Mouse (Mus musculus): Measurements from ENCODE around the gene Mtcp1. TPM values are rescaled to one million over a fixed set of nuclear protein-coding genes. Genes with fewer than 3 reads are reported as not detected.

Gene Mtcp1
- 0.10 and 0.71 TPM in 2 replicates for polyA plus RNA-seq (2012; ENCODE audit: insufficient read depth, low replicate concordance)

DNA sequence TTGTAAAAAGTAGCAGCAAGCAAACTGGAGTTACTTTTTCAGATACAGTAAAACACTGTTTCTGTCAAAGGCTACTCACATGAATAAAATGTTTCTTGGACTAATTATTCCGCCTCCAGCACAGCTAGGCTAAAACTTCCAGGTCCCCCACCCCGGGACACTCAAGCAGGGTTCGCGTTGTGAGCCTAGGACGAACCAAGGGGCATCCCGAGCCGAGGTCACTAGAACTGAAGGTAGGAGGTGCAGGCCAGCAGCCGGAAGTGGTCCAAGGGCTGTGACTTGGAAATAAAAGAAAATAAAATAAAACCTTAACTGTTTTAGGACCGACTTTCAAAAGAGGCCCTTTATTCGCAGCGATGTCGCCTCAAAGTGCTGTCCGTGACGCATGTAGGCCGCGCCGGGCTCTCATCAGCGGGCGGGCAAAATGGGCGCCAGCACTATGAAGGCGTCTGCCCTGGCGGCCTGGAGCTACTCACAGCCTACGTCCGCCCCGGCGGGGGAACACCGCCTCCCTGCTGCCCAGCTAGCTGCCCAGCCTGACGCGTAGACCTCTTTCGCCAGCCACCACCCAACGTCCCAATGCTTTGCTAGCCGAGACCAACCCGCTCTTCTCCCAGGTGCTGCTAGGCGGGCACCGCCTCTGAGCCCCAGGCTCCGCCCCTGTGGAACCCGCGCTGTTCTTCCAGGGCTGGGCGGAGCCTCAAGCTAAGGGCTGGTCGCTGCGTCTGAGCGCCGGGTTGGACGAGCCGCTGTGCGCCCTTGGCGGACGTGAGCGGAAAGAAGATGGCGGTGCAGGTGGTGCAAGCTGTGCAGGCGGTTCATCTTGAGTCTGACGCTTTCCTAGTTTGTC is at the start of gene Mtcp1, which contains the start of the genes Cmc4 and Brcc3:
Gene Mtcp1, minus strand, starts transcription at position 653 of the 850 bp plus-strand sequence.
Gene Cmc4, minus strand, starts transcription at position 649 of the 850 bp plus-strand sequence.
Gene Brcc3, plus strand, starts transcription at position 693 of the 850 bp plus-strand sequence.
- TF ChIP-seq GATA1 (IDR thresholded peaks at IDR 0.05; ENCODE audit: borderline replicate concordance, low read length) (no peak), FLI1 (IDR thresholded peaks at IDR 0.05; ENCODE audit: low read length) (no peak)
- peaks cover 11% of the 10 kb centered on the region for H3K36me3 ChIP-seq (replicated peaks; ENCODE audit: low read length)
- H3K4me3 ChIP-seq (replicated peaks): peak within 1 kb of the TSS; percentile 94
- peaks cover 5% of the 10 kb centered on the region; the same call in 1 of the 2 replicates for H3K9me3 ChIP-seq
- H3K4me1 ChIP-seq: peaks cover 4% of the 10 kb centered on the region; the same call in 1 of the 2 replicates
- peaks cover 11% of the 10 kb centered on the region for H3K27me3 ChIP-seq (replicated peaks)

- Histone ChIP-seq H3K9me3 (no peaks in the 10 kb centered on the region), H3K27me3 (replicated peaks) (peaks cover 3% of the 10 kb centered on the region), H3K4me1 (peaks cover 13% of the 10 kb centered on the region), H3K36me3 (replicated peaks; ENCODE audit: low read length) (peaks cover 49% of the 10 kb centered on the region), H3K4me3 (replicated peaks) (no peak overlapping the region)
- TF ChIP-seq GATA1 (IDR thresholded peaks at IDR 0.05; ENCODE audit: borderline replicate concordance, low read length): no peak
These were observed 38.2 kb upstream of the Mtcp1 start for GRCm38 (mm10) chrX:75454597-75454996.

- Histone ChIP-seq H3K4me3 (replicated peaks) (no peak overlapping the region), H3K27me3 (replicated peaks) (no peaks in the 10 kb centered on the region), H3K4me1 (no peaks in the 10 kb centered on the region; the same call in 1 of the 2 replicates), H3K36me3 (replicated peaks; ENCODE audit: low read length) (peaks cover 28% of the 10 kb centered on the region), H3K9me3 (no peaks in the 10 kb centered on the region)
- TF ChIP-seq FLI1 (IDR thresholded peaks at IDR 0.05; ENCODE audit: low read length) (no peak), GATA1 (IDR thresholded peaks at IDR 0.05; ENCODE audit: borderline replicate concordance, low read length) (no peak)
These were observed 6.7 kb downstream of the Mtcp1 start for GRCm38 (mm10) chrX:75409711-75410110.

DNA sequence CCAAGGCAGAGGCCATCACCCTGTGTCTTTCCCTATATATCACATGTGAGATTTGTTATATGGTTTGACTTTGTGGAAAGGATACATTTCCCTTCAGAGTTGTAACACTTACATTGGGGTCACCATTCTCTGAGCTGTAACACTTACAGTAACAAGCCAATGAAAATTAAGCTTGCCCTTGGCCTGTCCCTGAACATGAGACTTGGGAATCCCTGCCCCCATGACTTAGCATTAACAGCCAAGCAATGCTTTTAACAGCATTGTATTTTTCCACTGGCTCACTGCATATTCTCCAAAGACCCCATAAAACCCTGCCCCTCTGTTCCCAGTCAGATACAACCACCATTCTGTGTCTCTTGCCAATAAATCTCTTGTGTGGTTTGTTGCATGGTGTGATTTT is 13.0 kb downstream of the Mtcp1 start:
- peaks cover 5% of the 10 kb centered on the region; the same call in 1 of the 2 replicates for H3K9me3 ChIP-seq
- no peaks in the 10 kb centered on the region for H3K27me3 ChIP-seq (replicated peaks)
- H3K36me3 ChIP-seq (replicated peaks; ENCODE audit: low read length): peaks cover 26% of the 10 kb centered on the region
- H3K4me3 ChIP-seq (replicated peaks): no peak overlapping the region
- no peak for TF ChIP-seq FLI1 (IDR thresholded peaks at IDR 0.05; ENCODE audit: low read length)
- no peak for TF ChIP-seq GATA1 (IDR thresholded peaks at IDR 0.05; ENCODE audit: borderline replicate concordance, low read length)
- peaks cover 23% of the 10 kb centered on the region for H3K4me1 ChIP-seq

DNA sequence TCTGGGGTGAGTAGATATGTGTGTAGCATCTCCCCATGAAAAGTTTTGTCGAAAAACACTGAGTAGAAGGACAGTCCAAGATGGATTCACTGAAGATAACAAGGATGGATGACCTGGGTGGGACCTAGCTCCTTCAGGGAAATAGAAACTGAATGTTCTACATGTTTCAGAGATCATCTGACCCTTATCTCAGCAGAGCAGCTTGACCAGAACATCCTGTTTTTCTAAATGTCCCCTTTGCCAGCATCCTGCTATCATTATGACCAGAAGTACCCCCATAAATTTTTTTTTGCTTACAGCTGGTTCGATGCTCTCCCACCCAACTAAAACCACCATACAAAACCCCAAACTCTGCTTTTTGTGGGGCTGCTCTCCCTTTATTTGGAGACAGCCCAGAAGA is 13.7 kb downstream of the Mtcp1 start:
- TF ChIP-seq FLI1 (IDR thresholded peaks at IDR 0.05; ENCODE audit: low read length) (no peak), GATA1 (IDR thresholded peaks at IDR 0.05; ENCODE audit: borderline replicate concordance, low read length) (peak; percentile 52; the same call in 1 of the 3 replicates)
- H3K4me1 ChIP-seq: peaks cover 23% of the 10 kb centered on the region
- no peak overlapping the region for H3K4me3 ChIP-seq (replicated peaks)
- no peaks in the 10 kb centered on the region for H3K27me3 ChIP-seq (replicated peaks)
- H3K9me3 ChIP-seq: peaks cover 5% of the 10 kb centered on the region; the same call in 1 of the 2 replicates
- peaks cover 27% of the 10 kb centered on the region for H3K36me3 ChIP-seq (replicated peaks; ENCODE audit: low read length)

DNA sequence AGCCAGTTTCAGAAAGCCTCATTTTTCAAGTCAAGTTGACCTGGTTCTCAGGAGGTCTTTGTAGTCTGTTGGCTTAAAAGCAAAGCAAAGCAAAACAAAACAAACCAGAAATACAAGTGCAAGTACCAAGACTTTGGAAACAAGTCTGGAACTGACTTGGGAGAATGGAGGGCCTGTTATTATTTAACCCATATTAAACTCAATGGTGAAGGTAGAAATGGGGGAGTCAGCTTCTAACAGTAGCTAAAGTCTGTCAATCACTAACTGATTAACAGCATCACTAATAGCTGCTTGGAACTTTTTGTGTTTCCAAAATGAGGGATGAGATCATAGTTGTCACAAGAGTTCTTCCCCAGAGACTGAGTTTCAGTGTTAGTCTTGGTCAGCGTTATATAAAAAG is 16.9 kb downstream of the Mtcp1 start:
- no peak overlapping the region for H3K4me3 ChIP-seq (replicated peaks)
- H3K36me3 ChIP-seq (replicated peaks; ENCODE audit: low read length): peaks cover 44% of the 10 kb centered on the region
- peaks cover 5% of the 10 kb centered on the region; the same call in 1 of the 2 replicates for H3K9me3 ChIP-seq
- no peaks in the 10 kb centered on the region for H3K27me3 ChIP-seq (replicated peaks)
- TF ChIP-seq GATA1 (IDR thresholded peaks at IDR 0.05; ENCODE audit: borderline replicate concordance, low read length) (no peak), FLI1 (IDR thresholded peaks at IDR 0.05; ENCODE audit: low read length) (no peak)
- H3K4me1 ChIP-seq: peaks cover 23% of the 10 kb centered on the region

- TF ChIP-seq FLI1 (IDR thresholded peaks at IDR 0.05; ENCODE audit: low read length) (no peak), GATA1 (IDR thresholded peaks at IDR 0.05; ENCODE audit: borderline replicate concordance, low read length) (no peak)
- Histone ChIP-seq H3K27me3 (replicated peaks) (peaks cover 2% of the 10 kb centered on the region), H3K9me3 (no peaks in the 10 kb centered on the region), H3K4me3 (replicated peaks) (peak within 1 kb of the TSS; percentile 93), H3K4me1 (peaks cover 2% of the 10 kb centered on the region; the same call in 1 of the 2 replicates), H3K36me3 (replicated peaks; ENCODE audit: low read length) (peaks cover 5% of the 10 kb centered on the region)
These were observed 34.1 kb downstream of the Mtcp1 start, which contains the start of the genes Fundc2 and F8 for GRCm38 (mm10) chrX:75382195-75382771. Fundc2 (plus strand) TSS chrX:75382399. F8 (minus strand) TSS chrX:75382615.

GRCm38 (mm10) chrX:75381699-75382098 is 34.7 kb downstream of the Mtcp1 start:
- peaks cover 2% of the 10 kb centered on the region for H3K27me3 ChIP-seq (replicated peaks)
- no peak for TF ChIP-seq FLI1 (IDR thresholded peaks at IDR 0.05; ENCODE audit: low read length)
- no peak for TF ChIP-seq GATA1 (IDR thresholded peaks at IDR 0.05; ENCODE audit: borderline replicate concordance, low read length)
- H3K4me1 ChIP-seq: peaks cover 5% of the 10 kb centered on the region; the same call in 1 of the 2 replicates
- no peaks in the 10 kb centered on the region for H3K9me3 ChIP-seq
- H3K4me3 ChIP-seq (replicated peaks): peak overlapping the region; percentile 93
- no peaks in the 10 kb centered on the region for H3K36me3 ChIP-seq (replicated peaks; ENCODE audit: low read length)

DNA sequence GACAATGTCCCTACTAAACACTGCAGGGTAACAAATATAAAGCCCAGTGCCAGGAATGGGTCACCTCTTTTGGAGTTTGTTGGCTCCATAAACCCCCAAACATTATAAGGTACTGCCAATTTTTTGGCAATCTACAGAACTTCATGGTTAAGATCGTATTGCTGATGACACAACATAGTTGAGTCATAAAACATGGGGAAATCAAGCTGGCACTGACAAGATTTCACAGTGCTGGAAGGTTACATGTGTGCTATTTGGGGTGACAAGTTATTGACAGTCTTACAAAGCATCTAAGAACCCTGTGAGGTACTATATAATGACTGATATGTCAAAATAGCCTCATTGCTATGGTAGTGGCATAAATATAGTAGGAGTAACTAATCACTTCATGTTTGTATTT is 35.2 kb downstream of the Mtcp1 start:
- TF ChIP-seq GATA1 (IDR thresholded peaks at IDR 0.05; ENCODE audit: borderline replicate concordance, low read length) (no peak), FLI1 (IDR thresholded peaks at IDR 0.05; ENCODE audit: low read length) (no peak)
- peaks cover 2% of the 10 kb centered on the region for H3K27me3 ChIP-seq (replicated peaks)
- H3K4me3 ChIP-seq (replicated peaks): no peak overlapping the region
- H3K36me3 ChIP-seq (replicated peaks; ENCODE audit: low read length): no peaks in the 10 kb centered on the region
- H3K9me3 ChIP-seq: no peaks in the 10 kb centered on the region
- peaks cover 8% of the 10 kb centered on the region; the same call in 1 of the 2 replicates for H3K4me1 ChIP-seq
